Mouse (Mus musculus) embryo, embryonic 10.5 days (tissue): Measurements from ENCODE around the gene Nbea.
"Not testable (repeated sequence)": the region's sequence is repeated elsewhere in the genome, so short reads cannot be mapped to it uniquely, and the experiment has no call there.

Experiments used
- DNase-seq: peaks from one replicate; pipeline ENCODE4 v3.0.0-alpha.2; 2015; ENCODE audit warnings: low spot score

Gene Nbea

DNA sequence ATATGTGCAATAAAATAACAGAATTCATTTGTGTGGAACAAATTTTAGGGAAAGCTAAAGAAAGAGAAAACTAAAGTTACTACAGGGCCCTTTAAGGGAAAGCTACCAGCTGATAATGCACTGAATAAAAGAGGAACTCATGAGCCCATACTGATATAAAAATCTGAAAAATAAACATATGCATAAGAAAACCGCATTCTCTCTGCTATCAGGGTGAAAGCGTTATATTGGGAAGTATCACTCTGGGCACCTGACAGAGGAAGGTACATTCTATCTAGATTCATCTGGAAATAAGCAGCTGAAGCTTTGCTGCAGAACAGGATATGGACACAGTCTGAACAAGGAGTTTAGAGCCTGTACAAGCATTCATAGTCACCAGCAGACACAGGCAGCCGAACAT is 148.9 kb downstream of the Nbea start:
- DNase-seq = no peak

DNA sequence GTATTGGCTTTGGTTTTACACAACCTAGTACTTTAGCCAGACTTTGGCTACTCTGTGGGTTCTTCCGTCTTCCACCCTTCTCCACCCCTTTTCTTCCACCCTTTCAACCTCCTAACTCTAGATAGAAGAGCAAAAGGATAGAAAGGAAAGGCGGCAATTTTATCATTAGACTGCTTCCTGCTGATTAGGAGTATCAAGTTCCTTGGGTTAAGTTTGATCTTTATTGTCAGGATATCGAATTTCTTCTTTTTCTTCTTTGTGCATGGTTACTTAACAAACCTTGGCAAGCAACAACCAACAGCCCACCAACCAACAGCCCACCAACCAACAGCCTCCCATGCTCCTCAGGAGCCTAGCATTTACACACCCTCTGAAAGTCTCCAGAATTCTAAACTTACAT is 165.0 kb downstream of the Nbea start:
- no peak for DNase-seq

- DNase-seq = no peak
These were observed 172.4 kb downstream of the Nbea start for GRCm38 (mm10) chr3:56011132-56011531.

DNA sequence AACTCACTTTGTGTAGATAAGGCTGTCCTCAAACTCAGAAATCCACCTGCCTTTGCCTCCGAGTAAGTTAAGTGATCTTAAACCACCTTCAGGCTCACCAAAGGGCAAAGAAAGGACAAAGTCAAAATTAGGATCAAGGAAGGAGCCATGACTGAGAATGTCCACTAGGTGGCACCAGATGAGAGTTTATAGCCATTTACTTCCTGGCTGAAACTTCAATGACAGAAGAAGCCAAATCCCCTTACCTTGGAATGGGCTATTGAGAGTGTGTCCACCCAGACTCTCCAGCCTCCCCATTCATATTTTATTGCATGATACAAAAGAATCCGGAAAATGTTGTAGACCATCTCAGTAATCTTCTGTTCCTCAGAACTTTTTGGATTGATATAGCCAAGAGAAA is 175.5 kb downstream of the Nbea start:
- peak; percentile 85 for DNase-seq

GRCm38 (mm10) chr3:56000259-56000658 is 183.2 kb downstream of the Nbea start:
- peak; percentile 83 for DNase-seq

- no peak for DNase-seq
These were observed 205.1 kb downstream of the Nbea start for GRCm38 (mm10) chr3:55978361-55978760.

GRCm38 (mm10) chr3:55976986-55977385 is 206.5 kb downstream of the Nbea start:
- DNase-seq = not testable (repeated sequence)

GRCm38 (mm10) chr3:55965723-55966156 is 217.8 kb downstream of the Nbea start:
- DNase-seq = peak; percentile 43

- no peak for DNase-seq
These were observed 220.5 kb downstream of the Nbea start for GRCm38 (mm10) chr3:55963032-55963431.

- no peak for DNase-seq
These were observed 233.5 kb downstream of the Nbea start for GRCm38 (mm10) chr3:55949994-55950393.

GRCm38 (mm10) chr3:55949148-55949547 is 234.4 kb downstream of the Nbea start:
- DNase-seq = no peak

- DNase-seq = no peak
These were observed 256.2 kb downstream of the Nbea start for GRCm38 (mm10) chr3:55927343-55927742.

- no peak for DNase-seq
These were observed 274.2 kb downstream of the Nbea start for GRCm38 (mm10) chr3:55909290-55909689.

DNA sequence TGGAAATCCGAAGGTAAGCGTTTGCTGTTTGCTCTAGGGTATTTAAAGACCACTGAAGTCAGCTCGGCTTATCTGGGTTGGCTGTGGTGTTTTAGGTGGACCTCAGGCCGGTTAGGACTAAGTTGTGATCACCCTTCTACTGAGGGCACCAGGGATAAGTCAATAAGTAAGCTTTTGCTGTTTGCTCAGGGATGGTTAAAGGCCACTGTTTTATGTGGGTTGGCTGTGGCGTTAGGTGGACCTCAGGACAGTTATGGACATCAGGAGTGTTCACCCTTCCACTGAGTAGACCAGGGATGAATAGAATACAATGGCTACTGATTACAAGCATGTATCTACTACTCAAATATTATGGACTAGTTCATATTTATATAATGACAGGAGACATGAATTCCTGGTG is 292.9 kb downstream of the Nbea start:
- no peak for DNase-seq

DNA sequence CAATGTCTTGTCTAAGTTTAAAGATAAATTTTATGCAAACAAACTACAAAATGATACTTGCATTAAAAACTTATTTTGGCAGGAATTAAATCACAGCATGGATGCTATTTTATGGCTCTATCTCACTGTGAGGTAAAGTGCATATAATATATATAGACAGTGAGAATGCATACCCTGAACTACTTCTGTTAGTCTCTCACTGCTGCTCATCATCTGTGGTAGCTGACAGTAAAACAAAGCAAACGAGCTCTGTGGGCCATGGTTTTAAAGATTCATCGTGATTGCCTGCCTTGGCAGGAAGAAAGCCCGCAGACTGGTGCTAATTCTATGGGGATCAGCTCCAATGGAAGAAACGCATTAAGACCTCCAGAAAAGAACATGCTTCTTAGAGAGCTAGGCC is 294.3 kb downstream of the Nbea start:
- no peak for DNase-seq

DNA sequence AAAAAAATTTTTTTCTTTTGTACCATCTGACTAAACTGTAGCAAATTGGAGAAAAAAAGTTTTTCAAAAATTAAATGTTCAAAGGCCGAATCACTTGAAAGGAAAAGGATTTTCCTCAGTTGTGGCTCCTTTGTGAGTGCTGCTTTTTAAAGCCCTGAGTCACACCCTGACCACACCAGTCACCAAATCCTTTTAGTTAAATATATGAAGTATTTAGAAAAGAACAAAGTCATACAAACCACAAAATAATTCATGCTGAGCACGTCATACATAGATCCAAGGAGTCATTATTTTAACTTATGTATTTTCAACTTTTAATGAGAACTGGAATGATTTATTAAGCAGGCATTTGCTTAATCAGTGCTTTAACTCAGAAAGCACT is 295.7 kb downstream of the Nbea start:
- no peak for DNase-seq

GRCm38 (mm10) chr3:55887193-55887828 is 296.2 kb downstream of the Nbea start:
- no peak for DNase-seq

GRCm38 (mm10) chr3:55872944-55873924 is 310.3 kb downstream of the Nbea start:
- no peak for DNase-seq

DNA sequence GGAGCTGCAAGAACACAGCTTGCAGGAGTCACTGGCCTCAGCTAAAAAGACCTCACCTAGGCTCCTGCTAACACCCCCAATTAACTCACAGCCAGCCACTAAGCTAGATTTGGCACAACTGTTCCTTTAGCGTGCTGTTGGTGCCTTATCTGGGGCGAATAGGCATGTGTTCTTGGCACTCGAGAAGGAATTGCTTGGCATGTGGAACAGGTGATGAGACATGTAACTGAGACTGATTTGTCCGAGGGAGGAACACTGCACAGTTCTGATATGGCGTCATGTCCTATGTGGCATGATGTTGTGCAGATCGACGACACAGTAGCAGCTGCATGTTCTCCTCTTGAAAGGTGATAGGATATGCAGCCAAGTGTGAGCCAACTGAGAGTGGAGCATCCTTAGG is 331.0 kb downstream of the Nbea start:
- no peak for DNase-seq

DNA sequence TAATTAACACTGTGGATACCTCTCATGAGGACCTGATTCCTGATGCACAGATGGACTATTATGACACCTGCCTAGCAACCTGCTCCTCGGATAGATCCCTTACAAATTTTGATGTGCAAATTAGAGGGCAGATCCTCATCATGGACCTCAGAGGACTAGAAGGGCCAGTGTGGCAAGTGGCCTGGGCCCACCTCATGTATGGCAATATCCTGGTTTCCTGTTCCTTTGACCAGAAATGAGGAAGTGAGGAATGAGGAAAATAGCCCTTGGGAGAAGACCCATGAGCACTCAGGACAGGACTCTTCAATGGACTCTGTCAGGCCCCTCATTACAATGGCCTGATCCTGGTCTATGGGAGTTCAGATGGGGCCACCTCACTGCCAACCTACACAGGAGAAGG is 336.4 kb downstream of the Nbea start:
- DNase-seq = no peak

- DNase-seq = no peak
These were observed 346.3 kb downstream of the Nbea start for GRCm38 (mm10) chr3:55837188-55837587.

- no peak for DNase-seq
These were observed 348.3 kb downstream of the Nbea start for GRCm38 (mm10) chr3:55835207-55835606.

DNA sequence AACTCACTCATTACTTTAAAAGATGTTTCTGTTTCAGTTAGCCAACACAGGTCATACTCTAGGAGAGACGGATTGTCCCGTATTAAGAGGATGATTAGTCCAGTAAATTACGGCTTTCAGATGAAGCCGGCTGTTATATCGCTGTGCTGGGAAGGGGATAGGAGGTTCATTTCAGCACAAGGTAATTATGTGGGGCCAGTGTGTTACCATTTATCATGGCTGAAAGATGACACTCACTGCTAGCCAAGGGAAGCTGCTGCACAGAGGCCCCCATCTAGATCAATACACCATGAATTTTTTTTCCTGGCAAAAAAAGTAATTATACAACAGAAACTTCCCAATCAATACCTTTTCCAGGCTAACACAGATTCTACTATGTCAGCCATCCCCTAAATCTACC is 353.3 kb downstream of the Nbea start:
- no peak for DNase-seq
